Mouse (Mus musculus): ENCODE results near the gene Elobl.

The Elobl gene

GRCm38 (mm10) chr11:88988956-88989355 lies 22.2 kb upstream of the Elobl start:
- DNase-seq (ENCODE audit: low spot score): peak; percentile 61

DNA sequence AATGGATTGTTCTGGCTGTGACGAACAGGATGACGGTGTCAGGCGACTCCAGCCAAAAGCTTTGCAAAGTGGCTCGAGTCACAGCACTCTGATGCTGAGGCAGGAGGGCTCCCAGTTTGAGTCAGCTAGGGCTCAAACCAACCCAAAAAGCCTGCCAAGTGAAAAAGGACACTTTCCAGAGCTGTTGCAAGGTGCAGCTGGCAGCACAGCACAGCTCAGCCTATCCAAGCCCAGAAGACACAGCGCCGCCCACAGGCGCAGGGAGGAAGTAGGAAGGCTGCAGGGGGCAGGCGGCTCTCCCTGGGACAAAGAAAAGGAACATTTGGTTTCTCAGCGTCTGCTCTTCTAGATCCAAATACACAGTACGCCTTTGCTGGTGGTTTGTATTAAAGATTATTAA lies 19.9 kb upstream of the Elobl start:
- no peak for DNase-seq (ENCODE audit: low spot score)

- no peak for DNase-seq (ENCODE audit: low spot score)
Observed at GRCm38 (mm10) chr11:88981337-88981736, 14.6 kb upstream of the Elobl start.

- DNase-seq (ENCODE audit: low spot score): no peak
Observed at GRCm38 (mm10) chr11:88977188-88977587, 10.5 kb upstream of the Elobl start.

GRCm38 (mm10) chr11:88976320-88976719 lies 9.6 kb upstream of the Elobl start:
- DNase-seq (ENCODE audit: low spot score): no peak

DNA sequence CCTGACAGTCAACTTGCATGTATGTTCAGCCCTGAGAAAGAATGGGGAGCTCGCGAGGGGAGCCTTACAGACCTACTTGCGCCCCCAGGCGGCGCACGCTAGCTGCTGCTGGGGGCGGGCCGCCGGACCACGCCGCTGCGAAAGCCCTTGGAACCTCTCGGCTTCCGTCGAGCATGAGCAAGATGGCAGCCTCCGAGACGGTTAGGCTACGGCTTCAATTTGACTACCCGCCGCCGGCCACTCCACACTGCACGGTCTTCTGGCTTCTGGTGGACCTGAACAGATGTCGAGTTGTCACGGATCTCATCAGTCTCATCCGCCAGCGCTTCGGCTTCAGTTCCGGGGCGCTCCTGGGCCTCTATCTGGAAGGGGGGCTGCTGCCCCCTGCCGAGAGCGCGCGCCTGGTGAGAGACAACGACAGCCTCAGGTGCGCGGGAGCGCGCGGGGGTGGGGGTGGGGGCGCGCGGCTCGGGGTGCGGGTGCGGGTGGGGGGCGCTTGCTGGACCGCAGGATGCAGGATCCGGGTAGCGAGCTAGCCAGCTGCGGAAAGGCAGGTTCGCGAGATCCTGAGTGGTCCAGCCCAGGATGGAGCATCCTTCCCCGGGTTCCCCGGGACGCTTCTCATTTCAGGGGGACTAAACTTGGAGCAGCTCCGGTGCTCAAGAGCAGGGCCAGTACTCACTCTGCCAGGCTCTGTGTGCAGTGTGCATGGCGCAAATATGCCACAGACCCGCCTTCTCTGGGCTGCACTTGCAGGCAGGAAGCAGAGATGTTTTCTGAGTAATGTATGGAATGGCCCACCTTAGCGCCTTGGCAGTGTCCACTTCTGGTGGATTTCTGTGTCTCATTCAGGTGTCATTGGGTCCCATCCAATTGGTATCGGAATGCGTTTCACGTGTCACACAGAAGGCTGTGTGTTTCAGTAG lies 7.3 kb upstream of the Elobl start:
- peak; percentile 90 for DNase-seq (ENCODE audit: low spot score)

GRCm38 (mm10) chr11:88970202-88970732 lies 3.5 kb upstream of the Elobl start, which contains the start of gene Coil:
Coil (plus strand) TSS chr11:88970252.
- peak; percentile 47 for DNase-seq (ENCODE audit: low spot score)

GRCm38 (mm10) chr11:88958851-88959250 lies 7.9 kb downstream of the Elobl start:
- no peak for DNase-seq (ENCODE audit: low spot score)

DNA sequence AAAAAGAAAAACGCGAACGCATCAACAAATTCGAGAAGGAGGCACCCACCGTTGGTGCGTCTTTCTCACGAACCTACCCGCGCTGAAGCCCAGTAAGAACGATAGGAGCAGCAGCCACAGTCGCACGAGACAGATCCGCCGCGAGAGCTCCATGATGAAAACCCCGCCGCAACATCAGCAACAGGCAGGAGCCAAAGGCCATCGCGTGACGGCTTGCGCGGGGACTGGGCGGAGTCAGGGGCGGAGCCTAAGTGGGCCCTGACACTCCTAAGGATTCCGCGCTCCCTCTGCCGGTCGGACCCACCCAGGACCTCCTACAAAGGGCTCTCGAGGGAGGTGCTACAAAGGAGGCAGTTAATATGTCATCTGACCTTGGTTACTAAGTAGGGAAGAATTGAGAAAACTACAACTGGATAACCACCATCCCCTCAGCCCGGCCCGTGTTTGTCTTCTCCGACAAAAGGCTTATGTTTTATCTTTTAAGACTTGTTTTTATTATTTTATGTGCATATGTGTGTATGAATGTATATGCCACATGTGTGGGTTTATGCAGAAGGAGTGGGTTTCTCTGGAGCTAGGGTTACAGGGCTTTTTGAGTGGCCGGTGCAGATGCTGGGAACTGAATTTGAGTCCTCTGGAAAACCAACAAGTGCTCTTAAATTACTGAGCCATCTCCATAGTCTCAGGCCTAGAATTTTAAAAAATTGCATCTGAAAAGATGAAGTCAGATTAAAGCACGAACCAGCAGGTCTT lies 11.3 kb downstream of the Elobl start, which contains the start of gene Scpep1:
Gene Scpep1 (minus strand): TSS at position 249 of the 753 bp plus-strand sequence.
- peak; percentile 96 for DNase-seq (ENCODE audit: low spot score)

DNA sequence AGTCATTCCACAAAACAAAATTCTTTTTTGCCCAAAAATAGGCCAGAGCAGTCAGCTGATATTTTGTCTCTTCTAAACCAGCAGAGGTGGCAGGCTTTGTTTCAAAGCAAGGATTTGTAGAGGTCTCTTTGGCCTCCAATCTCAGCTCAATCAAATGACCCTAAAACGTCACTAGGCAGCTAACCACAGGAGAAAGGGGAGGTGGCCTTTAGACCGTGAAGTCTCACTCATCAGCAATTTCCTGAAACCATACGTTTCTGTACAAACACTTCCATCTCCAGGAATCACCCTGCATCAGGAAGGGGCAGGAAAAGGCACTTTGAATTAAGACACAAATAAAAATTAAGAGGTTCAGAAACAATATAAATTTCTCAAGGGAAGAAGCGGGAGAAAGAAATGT lies 11.9 kb downstream of the Elobl start:
- DNase-seq (ENCODE audit: low spot score): peak; percentile 61

DNA sequence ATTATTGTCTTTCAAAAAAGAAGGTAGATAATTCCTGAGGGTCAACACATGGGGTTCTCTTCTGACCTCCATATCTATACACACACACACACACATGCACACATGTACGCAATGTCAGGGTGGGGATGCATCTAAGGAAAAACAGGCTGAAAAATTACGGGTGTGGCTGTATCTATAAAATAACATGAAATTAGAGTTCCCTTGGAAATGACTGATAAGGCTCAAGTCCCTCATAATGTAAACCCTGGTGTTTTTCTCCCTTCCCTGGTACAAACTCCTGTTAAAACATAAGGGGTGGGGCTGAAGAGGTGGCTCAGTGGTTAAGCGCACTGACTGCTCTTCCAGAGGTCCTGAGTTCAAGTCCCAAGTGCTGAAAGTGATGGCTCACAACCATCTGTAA lies 13.1 kb downstream of the Elobl start:
- no peak for DNase-seq (ENCODE audit: low spot score)

GRCm38 (mm10) chr11:88952117-88952516 lies 14.6 kb downstream of the Elobl start:
- no peak for DNase-seq (ENCODE audit: low spot score)

- no peak for DNase-seq (ENCODE audit: low spot score)
Observed at GRCm38 (mm10) chr11:88951576-88951975, 15.2 kb downstream of the Elobl start.

DNA sequence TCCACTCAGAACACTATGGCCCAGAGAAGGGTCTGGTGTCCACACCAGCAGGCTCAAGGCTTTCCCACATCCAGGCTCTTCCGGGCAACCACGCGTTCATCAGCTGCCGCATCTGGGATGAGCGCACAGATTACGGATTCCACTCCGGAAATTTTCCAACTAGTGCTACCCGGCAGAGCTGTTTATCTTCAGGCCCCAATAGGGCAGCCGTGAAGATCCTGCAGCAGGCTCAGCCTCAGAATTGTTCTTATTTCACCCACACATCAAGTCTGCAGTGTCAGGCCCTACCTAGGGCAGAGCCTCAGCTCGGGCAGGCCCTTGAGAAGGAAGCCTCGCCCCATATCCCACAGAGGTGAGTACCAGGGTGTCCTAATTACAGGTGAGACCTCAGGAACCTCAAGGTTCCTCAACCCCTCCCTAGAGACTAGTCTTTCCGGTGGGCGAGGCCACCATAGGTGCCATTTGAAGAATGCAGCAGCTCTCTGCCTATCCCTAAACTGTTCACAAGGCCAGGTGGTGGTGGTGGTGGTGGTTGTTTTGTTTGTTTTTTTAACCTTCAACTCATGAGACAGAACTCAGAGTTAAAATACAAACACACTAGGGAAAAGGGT lies 16.0 kb downstream of the Elobl start:
- DNase-seq (ENCODE audit: low spot score): no peak

- no peak for DNase-seq (ENCODE audit: low spot score)
Observed at GRCm38 (mm10) chr11:88949802-88950639, 16.7 kb downstream of the Elobl start.

GRCm38 (mm10) chr11:88948896-88949295 lies 17.8 kb downstream of the Elobl start:
- no peak for DNase-seq (ENCODE audit: low spot score)

GRCm38 (mm10) chr11:88945971-88946585 lies 20.7 kb downstream of the Elobl start:
- no peak for DNase-seq (ENCODE audit: low spot score)

DNA sequence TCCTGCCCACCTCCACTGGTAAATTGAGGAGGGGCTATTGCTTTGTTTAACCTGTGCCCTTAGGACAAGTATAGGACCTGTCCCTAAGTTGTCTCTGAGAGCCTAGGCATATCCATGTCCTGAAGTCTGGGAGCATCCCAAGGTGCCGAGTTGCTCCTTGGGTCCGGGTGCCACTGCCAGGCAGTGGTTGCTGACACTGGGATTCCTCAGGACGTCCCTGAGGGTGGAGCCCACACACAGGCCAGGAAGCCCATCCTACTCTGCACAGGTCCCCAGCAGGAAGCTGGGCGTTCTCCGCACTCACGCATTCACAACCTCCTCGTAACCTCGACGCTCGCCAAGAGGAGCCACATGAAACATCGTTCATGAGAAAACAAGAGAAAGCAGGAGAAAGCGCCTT lies 25.2 kb downstream of the Elobl start:
- DNase-seq (ENCODE audit: low spot score): no peak

DNA sequence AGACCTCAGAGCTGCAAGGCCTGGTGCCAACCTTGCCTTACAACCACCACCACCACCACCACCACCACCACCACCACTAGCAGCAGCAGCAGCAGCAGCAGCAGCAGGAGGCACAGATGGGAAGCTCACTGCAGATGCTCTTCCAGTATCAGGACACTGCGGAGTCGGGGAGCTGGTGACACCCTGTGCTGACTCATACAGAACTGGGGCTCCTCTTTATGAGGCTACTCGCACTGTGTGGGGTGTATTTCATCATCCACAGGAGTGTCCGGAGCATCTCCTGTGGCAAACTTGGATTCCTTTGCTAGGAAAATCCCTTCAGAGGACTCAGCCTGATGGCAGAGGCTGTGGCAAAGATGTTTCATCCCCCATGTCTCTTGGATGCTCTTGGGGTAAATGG lies 27.1 kb downstream of the Elobl start:
- DNase-seq (ENCODE audit: low spot score): no peak

GRCm38 (mm10) chr11:88938770-88939169 lies 28.0 kb downstream of the Elobl start:
- DNase-seq (ENCODE audit: low spot score): no peak

GRCm38 (mm10) chr11:88937886-88938285 lies 28.8 kb downstream of the Elobl start:
- DNase-seq (ENCODE audit: low spot score): no peak
